ENCODE assay signal across 23 mouse cellular contexts in the genomic region with DNA sequence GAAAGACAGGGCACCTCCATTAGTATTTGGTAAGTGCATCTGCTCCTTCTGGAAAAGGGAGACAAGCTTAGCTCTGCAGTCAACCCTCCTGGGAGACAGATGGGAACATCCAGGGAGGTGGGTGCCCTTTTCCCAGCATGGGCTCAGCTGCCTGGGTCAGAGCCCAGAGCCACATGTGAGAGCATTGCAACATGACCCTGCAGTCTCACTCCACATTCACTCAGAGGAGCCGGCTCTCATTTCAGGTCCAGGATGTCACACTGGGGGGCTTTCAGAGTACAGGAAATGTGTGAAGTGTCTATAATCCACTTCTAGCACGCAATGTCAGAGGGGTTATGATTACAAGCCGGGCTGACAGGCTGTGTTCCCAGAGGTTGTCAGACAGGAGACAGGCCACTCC. TPM values are rescaled to one million over a fixed set of nuclear protein-coding genes. Genes with fewer than 3 reads are reported as not detected.
DNase-seq lines count a peak whose midpoint lies in the region; ATAC-seq and TF ChIP-seq lines count a peak whose summit lies in the region.
"Had no signal": no experiment of that assay in that cellular context is flagged by ENCODE, and none has a peak within 500 bp of the region (broad histone marks: within the 10 kb centered on the region; RNA-seq: fewer than 3 reads in every experiment).

No protein-coding gene starts in this region.

- no peaks in the 10 kb centered on the region for H3K9me3 ChIP-seq in forebrain, embryonic 11.5 days (ENCODE audit: control insufficient read depth, low read length)
- no peaks in the 10 kb centered on the region for H3K9me3 ChIP-seq in forebrain, postnatal 0 days (ENCODE audit: low read length)
- H3K9me3 ChIP-seq in stomach, postnatal 0 days (ENCODE audit: control insufficient read depth, low read length): no peaks in the 10 kb centered on the region
- no peaks in the 10 kb centered on the region for H3K9me3 ChIP-seq in hindbrain, postnatal 0 days (ENCODE audit: low read length)
- H3K9me3 ChIP-seq: heart, embryonic 15.5 days; hindbrain, embryonic 12.5 days; limb, embryonic 12.5 days; neural tube, embryonic 13.5 days had no signal

- no peak overlapping the region for H3K27ac ChIP-seq in forebrain, embryonic 11.5 days (ENCODE audit: low read depth, low read length)
- H3K27ac ChIP-seq in forebrain, postnatal 0 days (ENCODE audit: low read depth, low read length): no peak overlapping the region
- H3K27ac ChIP-seq in stomach, postnatal 0 days (replicated peaks): no peak overlapping the region
- H3K27ac ChIP-seq in hindbrain, postnatal 0 days: no peak overlapping the region
- H3K27ac ChIP-seq: heart, embryonic 15.5 days; hindbrain, embryonic 12.5 days; limb, embryonic 12.5 days; liver, embryonic 14.5 days; neural tube, embryonic 13.5 days had no signal

- no peak for TF ChIP-seq CTCF in forebrain, postnatal 0 days (IDR thresholded peaks at IDR 0.05; ENCODE audit: low read depth)
- TF ChIP-seq CTCF in stomach, postnatal 0 days (IDR thresholded peaks at IDR 0.05; ENCODE audit: low read depth): no peak
- no peak for TF ChIP-seq CTCF in hindbrain, postnatal 0 days (IDR thresholded peaks at IDR 0.05; ENCODE audit: low read depth)

- no peaks in the 10 kb centered on the region for H3K4me1 ChIP-seq in forebrain, embryonic 11.5 days (replicated peaks; ENCODE audit: control insufficient read depth, insufficient read depth, low read length)
- H3K4me1 ChIP-seq in forebrain, postnatal 0 days (ENCODE audit: insufficient read depth): no peaks in the 10 kb centered on the region
- no peaks in the 10 kb centered on the region for H3K4me1 ChIP-seq in stomach, postnatal 0 days (replicated peaks; ENCODE audit: control insufficient read depth, insufficient read depth)
- peaks cover 9% of the 10 kb centered on the region; the same call in 1 of the 2 replicates for H3K4me1 ChIP-seq in hindbrain, postnatal 0 days (ENCODE audit: insufficient read depth, low read length)
- H3K4me1 ChIP-seq: neural tube, embryonic 13.5 days had no signal

- H3K36me3 ChIP-seq in forebrain, embryonic 11.5 days (ENCODE audit: control insufficient read depth, insufficient read depth, low read length): no peaks in the 10 kb centered on the region
- no peaks in the 10 kb centered on the region for H3K36me3 ChIP-seq in forebrain, postnatal 0 days (ENCODE audit: insufficient read depth)
- H3K36me3 ChIP-seq in stomach, postnatal 0 days (ENCODE audit: control insufficient read depth, insufficient read depth, low read length): no peaks in the 10 kb centered on the region
- H3K36me3 ChIP-seq in hindbrain, postnatal 0 days (ENCODE audit: insufficient read depth, low read length): no peaks in the 10 kb centered on the region
- H3K36me3 ChIP-seq: heart, embryonic 15.5 days; hindbrain, embryonic 12.5 days; limb, embryonic 12.5 days; neural tube, embryonic 13.5 days had no signal

- no peaks in the 10 kb centered on the region for H3K27me3 ChIP-seq in forebrain, embryonic 11.5 days (ENCODE audit: control insufficient read depth, insufficient read depth, low read length)
- no peaks in the 10 kb centered on the region for H3K27me3 ChIP-seq in forebrain, postnatal 0 days (ENCODE audit: insufficient read depth, low read length)
- H3K27me3 ChIP-seq in stomach, postnatal 0 days (ENCODE audit: control insufficient read depth, insufficient read depth, low read length): no peaks in the 10 kb centered on the region
- no peaks in the 10 kb centered on the region for H3K27me3 ChIP-seq in hindbrain, postnatal 0 days (ENCODE audit: insufficient read depth, low read length)
- H3K27me3 ChIP-seq: heart, embryonic 15.5 days; hindbrain, embryonic 12.5 days; limb, embryonic 12.5 days; neural tube, embryonic 13.5 days had no signal

- DNase-seq in forebrain, embryonic 11.5 days (ENCODE audit: low spot score): peak; percentile 27
- DNase-seq in forebrain, postnatal 0 days: no peak
- DNase-seq in lung, postnatal 10 days: peak; percentile 10
- DNase-seq in lung, postnatal 4 days: no peak
- peak; percentile 16 for DNase-seq in gastrocnemius, postnatal 10 days
- no peak for DNase-seq in stomach, postnatal 0 days (ENCODE audit: low spot score)
- no peak for DNase-seq in left cerebral cortex, adult 8-10 months (ENCODE audit: low spot score in 2 of 2)
- no peak for DNase-seq in hindbrain, postnatal 0 days (ENCODE audit: low spot score)
- DNase-seq: cerebellum, postnatal 36 days; heart, adult 18-20 months; kidney, adult 18-20 months; kidney, postnatal 4 days; retina, postnatal 1 day had no signal

- no peak for TF ChIP-seq EP300 in stomach, postnatal 0 days (optimal IDR thresholded peaks at IDR 0.05)

- no peak overlapping the region for H3K4me2 ChIP-seq in forebrain, embryonic 11.5 days (ENCODE audit: low read depth, low read length, severe bottlenecking)
- no peak overlapping the region for H3K4me2 ChIP-seq in forebrain, postnatal 0 days (ENCODE audit: low read depth)
- H3K4me2 ChIP-seq in stomach, postnatal 0 days (replicated peaks; ENCODE audit: low read depth): no peak overlapping the region
- no peak overlapping the region for H3K4me2 ChIP-seq in hindbrain, postnatal 0 days (ENCODE audit: low read depth, low read length)
- H3K4me2 ChIP-seq: heart, embryonic 15.5 days; hindbrain, embryonic 12.5 days; limb, embryonic 12.5 days; neural tube, embryonic 13.5 days had no signal

- no peak overlapping the region for H3K9ac ChIP-seq in forebrain, embryonic 11.5 days (ENCODE audit: low read length)
- no peak overlapping the region for H3K9ac ChIP-seq in forebrain, postnatal 0 days
- no peak overlapping the region for H3K9ac ChIP-seq in stomach, postnatal 0 days (ENCODE audit: low read length)
- no peak overlapping the region for H3K9ac ChIP-seq in hindbrain, postnatal 0 days (replicated peaks; ENCODE audit: low read length)
- H3K9ac ChIP-seq: heart, embryonic 15.5 days; hindbrain, embryonic 12.5 days; limb, embryonic 12.5 days; liver, embryonic 14.5 days; neural tube, embryonic 13.5 days had no signal

- ATAC-seq in forebrain, embryonic 11.5 days (replicated peaks; ENCODE audit: low FRiP score): no peak
- no peak for ATAC-seq in forebrain, postnatal 0 days
- peak; percentile 38; the same call in 1 of the 2 replicates for ATAC-seq in stomach, postnatal 0 days (ENCODE audit: low FRiP score, low TSS enrichment)
- ATAC-seq in hindbrain, postnatal 0 days: no peak

- no peak overlapping the region for H3K4me3 ChIP-seq in forebrain, embryonic 11.5 days (ENCODE audit: low read depth, low read length)
- no peak overlapping the region for H3K4me3 ChIP-seq in forebrain, postnatal 0 days (ENCODE audit: low read depth, low read length)
- H3K4me3 ChIP-seq in stomach, postnatal 0 days (ENCODE audit: low read depth, low read length): no peak overlapping the region
- no peak overlapping the region for H3K4me3 ChIP-seq in hindbrain, postnatal 0 days (ENCODE audit: low read length)
- H3K4me3 ChIP-seq: heart, embryonic 15.5 days; hindbrain, embryonic 12.5 days; limb, embryonic 12.5 days; neural tube, embryonic 13.5 days had no signal

- whole genome bisulfite sequencing in forebrain, embryonic 11.5 days: 70% methylated on average over 3 of the region's 3 CpGs
- 65% methylated on average over 3 of the region's 3 CpGs for WGBS in forebrain, postnatal 0 days
- 56% methylated on average over 3 of the region's 3 CpGs for WGBS in stomach, postnatal 0 days
- 55% methylated on average over 3 of the region's 3 CpGs for WGBS in hindbrain, postnatal 0 days

RNA-seq across cellular contexts. Expression of gene Il19, which starts 1.9 kb away (rescaled TPM):
- polyA plus RNA-seq in forebrain, embryonic 11.5 days (2014; fragmentation: Nextera tagmentation; extraction: Ambion mirVana): not detected in 2 replicates
- total RNA-seq in forebrain, postnatal 0 days (2014; rRNA removed): not detected in 2 replicates
- not detected in 2 replicates for polyA plus RNA-seq in forebrain, postnatal 0 days (2015; fragmentation: Nextera tagmentation; extraction: Ambion mirVana)
- under 1 TPM in 1 of 2 experiments, not detected in 1; 0.28 TPM for total RNA-seq in gastrocnemius, postnatal 10 days (2021)
- polyA plus RNA-seq in stomach, postnatal 0 days (2015; fragmentation: Nextera tagmentation; extraction: Ambion mirVana): 0.15 TPM in 1 of 2 replicates, not detected in the other
- total RNA-seq in left cerebral cortex, adult 8-10 months (2022): not detected
- total RNA-seq in hindbrain, postnatal 0 days (2014; rRNA removed): 0.37 TPM in 1 of 2 replicates, not detected in the other
- polyA plus RNA-seq in hindbrain, postnatal 0 days (2015; fragmentation: Nextera tagmentation; extraction: Ambion mirVana): 0.21 TPM in 1 of 2 replicates, not detected in the other
- total RNA-seq: adrenal gland, adult 18-20 months; heart, adult 18-20 months; layer of hippocampus, postnatal 25 days; megakaryocyte progenitor cell, adult 5-6 weeks had no signal
- polyA plus RNA-seq: heart, embryonic 15.5 days; hindbrain, embryonic 12.5 days; limb, embryonic 12.5 days; liver, embryonic 14.5 days; neural tube, embryonic 13.5 days; small intestine, adult 2 months had no signal

RNA-seq across cellular contexts. Expression of gene Il20, which starts 30.6 kb away (rescaled TPM):
- not detected in 2 replicates for polyA plus RNA-seq in forebrain, embryonic 11.5 days (2014; fragmentation: Nextera tagmentation; extraction: Ambion mirVana)
- total RNA-seq in forebrain, postnatal 0 days (2014; rRNA removed): not detected in 2 replicates
- not detected in 2 replicates for polyA plus RNA-seq in forebrain, postnatal 0 days (2015; fragmentation: Nextera tagmentation; extraction: Ambion mirVana)
- not detected for total RNA-seq in gastrocnemius, postnatal 10 days (2021)
- polyA plus RNA-seq in stomach, postnatal 0 days (2015; fragmentation: Nextera tagmentation; extraction: Ambion mirVana): not detected in 2 replicates
- total RNA-seq in left cerebral cortex, adult 8-10 months (2022): not detected
- not detected in 2 replicates for total RNA-seq in hindbrain, postnatal 0 days (2014; rRNA removed)
- polyA plus RNA-seq in hindbrain, postnatal 0 days (2015; fragmentation: Nextera tagmentation; extraction: Ambion mirVana): not detected in 2 replicates
- total RNA-seq: adrenal gland, adult 18-20 months; ES-E14; heart, adult 18-20 months; layer of hippocampus, postnatal 25 days; megakaryocyte progenitor cell, adult 5-6 weeks had no signal
- polyA plus RNA-seq: heart, embryonic 15.5 days; hindbrain, embryonic 12.5 days; limb, embryonic 12.5 days; liver, embryonic 14.5 days; neural tube, embryonic 13.5 days; small intestine, adult 2 months had no signal

RNA-seq across cellular contexts. Expression of gene Il24, which starts 54.5 kb away (rescaled TPM):
- polyA plus RNA-seq in forebrain, embryonic 11.5 days (2014; fragmentation: Nextera tagmentation; extraction: Ambion mirVana): not detected in 2 replicates
- total RNA-seq in forebrain, postnatal 0 days (2014; rRNA removed): not detected in 2 replicates
- 0.14 TPM in 1 of 2 replicates, not detected in the other for polyA plus RNA-seq in forebrain, postnatal 0 days (2015; fragmentation: Nextera tagmentation; extraction: Ambion mirVana)
- total RNA-seq in gastrocnemius, postnatal 10 days (2021): not detected
- polyA plus RNA-seq in stomach, postnatal 0 days (2015; fragmentation: Nextera tagmentation; extraction: Ambion mirVana): not detected in 2 replicates
- not detected for total RNA-seq in left cerebral cortex, adult 8-10 months (2022)
- not detected in 2 replicates for total RNA-seq in hindbrain, postnatal 0 days (2014; rRNA removed)
- polyA plus RNA-seq in hindbrain, postnatal 0 days (2015; fragmentation: Nextera tagmentation; extraction: Ambion mirVana): not detected in 2 replicates
- total RNA-seq: adrenal gland, adult 18-20 months; heart, adult 18-20 months; layer of hippocampus, postnatal 25 days; megakaryocyte progenitor cell, adult 5-6 weeks had no signal
- polyA plus RNA-seq: heart, embryonic 15.5 days; hindbrain, embryonic 12.5 days; limb, embryonic 12.5 days; liver, embryonic 14.5 days; neural tube, embryonic 13.5 days; small intestine, adult 2 months had no signal

Comparison
In these comparisons a context has a peak if more than half of its experiments do, and no peak if none do; other contexts are left out.
1. DNase-seq: peak in forebrain, embryonic 11.5 days (single experiment), lung, postnatal 10 days (single experiment) and gastrocnemius, postnatal 10 days (single experiment); none in forebrain, postnatal 0 days (single experiment), lung, postnatal 4 days (0 of 2), stomach, postnatal 0 days (single experiment), left cerebral cortex, adult 8-10 months (0 of 2) and hindbrain, postnatal 0 days (single experiment).